Mouse (Mus musculus) spleen, embryonic (tissue): Measurements from ENCODE around the gene Txndc11.

ENCODE experiments used
- CTCF ChIA-PET: fragments of 350-600 bp; sonication (Branson Sonifier 250); formaldehyde crosslinking; loops from one replicate; lab custom pipeline; 2022; lab: Charles Lee

Gene Txndc11

GRCm38 (mm10) chr16:11031320-11031719 is 103.1 kb downstream of the Txndc11 start:
- CTCF ChIA-PET, result no interaction called here

- CTCF ChIA-PET, result no interaction called here
Measured at GRCm38 (mm10) chr16:11030844-11031243, 103.6 kb downstream of the Txndc11 start.

GRCm38 (mm10) chr16:11028206-11028605 is 106.2 kb downstream of the Txndc11 start:
- CTCF ChIA-PET, result no interaction called here
